Mouse (Mus musculus): ENCODE results near the gene Pabpn1l.
A peak's percentile ranks its signal among the peaks of the same experiment; 100 is the strongest.

Pabpn1l gene

GRCm38 (mm10) chr8:122617947-122618546, 4.5 kb downstream of the Pabpn1l start:
- peak; percentile 63 for DNase-seq (ENCODE audit: low spot score)

DNA sequence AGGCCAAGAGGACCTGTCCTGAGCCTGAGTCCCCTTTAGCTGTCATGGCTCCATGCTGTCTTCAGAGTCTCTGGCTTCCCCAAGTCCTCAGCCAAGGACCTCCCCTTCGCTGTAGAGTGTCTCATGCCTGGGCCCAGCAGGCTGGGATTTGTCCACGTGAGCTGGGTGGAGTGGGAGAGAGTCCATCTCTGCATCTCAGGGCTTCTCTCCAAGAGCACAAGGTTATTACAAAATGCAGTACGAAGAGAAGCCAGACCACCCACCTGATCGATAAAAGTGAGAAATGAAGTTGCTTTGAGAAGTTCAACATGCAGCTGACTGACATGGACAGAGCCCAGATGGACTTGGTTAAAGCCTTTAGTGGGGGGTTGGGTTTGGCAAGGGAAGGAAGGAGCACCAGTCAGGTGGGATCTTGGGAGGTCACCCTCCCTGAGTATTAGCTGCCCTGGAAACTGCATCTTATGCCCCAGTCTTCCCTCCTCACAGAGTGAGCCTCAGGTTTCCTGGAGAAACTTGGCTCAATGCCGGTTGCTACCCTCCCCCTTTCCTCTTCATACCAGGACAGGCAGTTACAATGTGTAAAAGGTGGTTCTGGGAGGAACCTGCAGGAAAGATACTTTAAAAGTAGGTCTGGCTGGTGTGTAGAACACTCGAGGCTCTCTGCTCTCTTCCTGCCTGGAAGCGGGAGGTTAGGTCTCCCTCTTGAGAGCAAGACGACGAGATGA, 6.2 kb downstream of the Pabpn1l start:
- DNase-seq (ENCODE audit: low spot score): no peak

DNA sequence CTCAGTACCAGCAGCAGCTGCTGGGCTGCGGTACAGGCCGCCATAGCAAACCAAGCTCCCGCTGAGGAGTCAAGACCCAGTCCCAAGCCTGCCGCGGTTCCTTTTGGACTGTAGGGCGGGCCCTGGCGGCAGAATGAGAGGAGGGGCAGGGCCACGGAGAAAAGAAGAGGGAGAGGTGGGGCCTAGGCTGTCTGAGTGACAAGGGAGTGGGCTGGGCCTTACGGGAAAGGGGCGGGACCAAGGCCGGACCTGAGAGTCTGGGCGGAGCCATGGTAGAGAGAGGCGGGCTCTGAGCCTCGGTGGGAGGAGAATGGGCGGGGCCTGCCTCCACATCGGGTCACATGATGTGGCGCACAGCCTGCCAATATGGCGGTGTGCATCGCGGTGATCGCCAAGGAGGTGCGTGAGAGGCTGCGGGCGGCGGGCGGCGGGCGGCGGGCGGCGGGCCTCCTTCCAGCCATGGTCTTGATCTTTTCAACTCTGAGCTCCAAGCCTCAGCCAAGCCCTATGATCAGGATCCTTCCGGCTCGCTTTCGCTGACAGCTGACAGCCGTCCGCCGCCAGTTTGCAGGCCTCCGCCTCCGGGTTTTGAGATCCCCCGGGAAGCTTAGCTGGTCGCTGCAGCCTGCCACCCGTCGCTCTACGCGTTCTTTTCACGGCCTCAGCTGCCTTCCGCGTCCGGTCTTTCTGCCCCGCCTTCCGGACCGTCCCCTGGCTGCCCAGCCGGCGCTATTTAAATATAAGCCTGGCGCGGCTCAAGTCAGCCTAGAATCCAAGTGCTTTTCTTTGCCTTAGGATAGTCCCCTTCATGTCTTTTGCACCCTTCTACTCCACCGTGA, 11.0 kb downstream of the Pabpn1l start, which contains the start of the genes Galns and Trappc2l:
Gene Galns (minus strand): TSS at position 169 of the 839 bp plus-strand sequence.
Gene Trappc2l (plus strand): TSS at position 346 of the 839 bp plus-strand sequence.
- DNase-seq (ENCODE audit: low spot score): peak; percentile 98

DNA sequence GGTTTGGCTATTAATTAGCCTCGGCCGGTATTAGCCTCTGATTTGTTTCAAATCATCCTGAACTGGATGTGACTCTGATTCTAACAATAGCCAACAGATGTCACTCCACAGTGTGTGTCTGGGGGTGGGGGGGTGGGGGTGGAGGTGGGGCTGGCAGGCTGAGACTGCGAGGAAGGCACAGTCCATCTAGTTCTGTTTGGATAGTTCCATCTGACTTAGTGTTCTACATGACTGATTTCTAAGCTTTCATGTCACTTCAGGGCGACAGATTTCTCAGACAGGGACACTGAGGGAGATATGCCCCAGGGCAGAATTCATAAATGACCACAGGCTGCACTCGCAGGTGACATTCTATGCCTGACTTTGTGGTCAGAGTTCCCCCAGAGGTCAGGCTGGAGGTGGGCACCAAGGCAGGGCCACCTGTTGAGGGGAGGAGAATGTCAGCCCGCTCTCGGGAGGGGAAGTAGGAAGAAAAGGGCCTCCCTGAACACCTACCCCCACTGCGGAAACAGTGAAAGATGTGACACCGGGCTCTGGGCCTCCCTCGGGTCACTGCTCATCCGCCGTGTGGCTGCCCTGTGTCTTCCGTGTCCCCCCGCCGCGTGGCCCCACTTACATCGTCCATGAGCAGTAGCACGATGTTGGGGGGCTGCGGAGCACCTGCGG, 11.8 kb downstream of the Pabpn1l start:
- DNase-seq (ENCODE audit: low spot score): no peak

GRCm38 (mm10) chr8:122610209-122610608, 12.3 kb downstream of the Pabpn1l start:
- no peak for DNase-seq (ENCODE audit: low spot score)

DNA sequence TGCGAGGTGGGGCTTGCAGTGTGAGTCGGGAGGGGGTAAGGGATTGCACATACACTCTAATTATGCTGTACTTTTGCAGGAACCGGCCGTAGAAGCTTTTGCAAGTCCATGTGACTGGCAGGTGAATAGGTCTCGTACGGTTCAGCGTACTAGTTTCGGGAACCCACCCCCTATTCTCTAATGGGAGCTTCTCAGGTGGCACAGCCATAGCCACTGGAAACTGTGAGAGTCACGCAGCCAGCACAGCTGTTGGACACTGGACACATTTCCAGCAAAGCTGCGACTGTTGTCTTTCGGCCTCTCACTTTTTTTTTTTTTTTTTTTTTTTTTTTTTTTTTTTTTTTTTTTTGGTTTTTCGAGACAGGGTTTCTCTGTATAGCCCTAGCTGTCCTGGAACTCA, 15.7 kb downstream of the Pabpn1l start:
- DNase-seq (ENCODE audit: low spot score): no peak

DNA sequence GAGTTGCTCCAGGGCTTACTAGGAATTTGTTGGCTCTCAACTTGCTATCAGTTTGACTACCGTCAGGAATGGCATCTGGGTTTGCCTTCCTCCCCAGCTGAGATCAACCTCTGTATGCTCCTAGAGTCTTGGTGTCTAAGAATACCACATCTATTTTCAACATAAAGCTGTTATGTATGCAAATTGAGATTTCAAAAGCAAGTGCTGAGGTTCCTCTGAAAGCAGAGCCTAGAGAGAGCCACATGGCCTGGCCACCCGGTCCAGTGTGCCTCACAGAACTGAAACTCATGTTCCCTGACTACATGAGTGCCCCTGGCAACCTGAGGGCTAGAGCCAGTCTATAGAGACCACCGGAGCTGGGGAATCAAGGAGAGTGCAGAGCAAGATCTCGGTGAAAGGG, 17.2 kb downstream of the Pabpn1l start:
- no peak for DNase-seq (ENCODE audit: low spot score)

GRCm38 (mm10) chr8:122604640-122605039, 17.9 kb downstream of the Pabpn1l start:
- no peak for DNase-seq (ENCODE audit: low spot score)

DNA sequence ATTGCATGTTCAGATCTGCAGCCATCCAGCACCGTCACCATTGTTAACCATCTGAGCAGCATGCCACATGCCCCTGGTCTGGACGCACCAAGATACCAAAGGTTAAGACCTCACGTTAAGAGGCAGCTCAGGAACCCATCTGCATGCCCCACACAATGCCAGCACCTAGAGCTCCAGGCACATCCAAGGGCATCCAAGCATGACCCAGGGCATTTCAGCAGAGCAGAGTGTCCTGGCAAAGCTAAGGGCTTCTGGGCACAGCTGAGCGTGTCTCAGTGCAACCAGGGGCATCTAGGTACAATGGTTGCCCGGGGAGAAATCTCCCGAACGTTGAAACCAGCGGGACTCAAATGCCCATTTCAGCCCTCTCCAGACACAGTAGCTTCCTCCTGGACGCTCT, 21.9 kb downstream of the Pabpn1l start:
- no peak for DNase-seq (ENCODE audit: low spot score)

GRCm38 (mm10) chr8:122596031-122596430, 26.5 kb downstream of the Pabpn1l start:
- DNase-seq (ENCODE audit: low spot score): no peak

DNA sequence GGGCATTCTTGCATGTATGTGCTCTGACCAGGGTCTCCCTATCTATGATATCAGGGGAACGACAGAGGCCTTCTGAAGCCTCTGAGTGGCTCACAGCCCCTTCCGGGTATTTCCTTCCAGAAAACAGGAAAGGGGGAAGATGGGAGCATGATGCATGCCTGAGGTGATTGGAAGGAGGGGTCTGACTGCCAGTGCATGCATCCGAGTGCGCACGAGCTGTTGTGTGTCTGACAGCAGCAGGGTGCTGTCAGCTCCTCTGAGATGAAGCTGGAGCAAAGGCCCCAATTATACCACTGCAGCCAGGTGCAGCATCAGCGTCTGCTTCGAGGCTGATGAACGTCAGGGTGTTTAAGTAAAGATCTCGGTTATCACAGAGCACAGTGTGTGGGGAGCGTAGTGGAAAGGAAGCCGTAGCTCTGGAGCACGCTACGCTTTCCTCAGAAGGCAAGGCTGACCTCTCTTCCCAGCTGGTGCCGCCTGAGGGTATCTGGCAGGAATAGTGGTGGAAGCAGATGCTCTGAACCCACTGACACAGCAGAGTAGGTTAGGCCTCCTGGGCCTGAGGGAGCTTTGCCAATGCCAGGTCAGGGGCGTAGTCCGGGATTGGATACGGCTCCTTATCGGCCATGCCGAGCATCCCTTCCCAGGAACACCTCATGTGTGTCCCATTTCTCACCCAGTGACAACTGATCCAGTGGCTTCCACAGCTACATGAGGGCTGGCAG, 28.6 kb downstream of the Pabpn1l start:
- no peak for DNase-seq (ENCODE audit: low spot score)

DNA sequence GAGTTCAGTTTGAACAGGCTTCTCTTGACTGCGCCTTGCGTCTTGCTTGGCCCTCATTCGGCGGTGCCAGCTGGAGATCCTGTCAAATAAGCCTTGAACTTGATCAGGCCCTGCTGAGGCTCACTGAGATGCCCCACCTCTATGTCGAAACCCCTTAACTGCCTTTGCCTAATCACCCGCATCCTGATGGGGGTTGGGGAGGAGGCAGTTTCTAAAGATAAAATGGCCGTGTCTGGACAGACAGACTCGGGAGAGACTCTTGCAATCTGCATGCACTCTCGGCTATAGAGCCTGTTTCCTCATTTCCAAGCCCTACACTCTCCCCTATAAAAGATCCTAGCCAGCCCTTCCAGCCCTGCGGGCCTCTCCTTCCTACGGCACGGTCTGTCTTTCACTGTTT, 29.3 kb downstream of the Pabpn1l start:
- DNase-seq (ENCODE audit: low spot score): no peak

DNA sequence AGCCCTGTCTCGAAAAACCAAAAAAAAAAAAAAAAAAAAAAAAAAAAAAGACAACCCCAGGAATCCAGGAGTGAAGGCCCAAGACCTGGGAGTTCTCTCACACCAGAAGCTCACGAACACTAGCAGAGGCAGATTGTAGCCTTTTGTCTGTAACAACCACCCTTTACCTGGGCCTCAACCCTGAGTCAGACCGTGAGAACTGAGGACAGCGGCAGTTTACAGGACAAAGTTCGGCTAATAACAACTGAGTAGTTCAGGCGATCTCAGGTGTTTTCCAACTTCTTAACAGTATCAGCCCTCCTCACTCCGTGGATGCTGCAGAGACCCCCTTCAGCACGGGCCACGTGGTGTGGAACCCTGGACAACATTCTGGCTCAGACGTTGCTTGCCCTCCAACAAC, 35.8 kb downstream of the Pabpn1l start:
- no peak for DNase-seq (ENCODE audit: low spot score)

- no peak for DNase-seq (ENCODE audit: low spot score)
These were observed 36.4 kb downstream of the Pabpn1l start for GRCm38 (mm10) chr8:122586171-122586570.

- peak; percentile 84 for DNase-seq (ENCODE audit: low spot score)
These were observed 37.1 kb downstream of the Pabpn1l start for GRCm38 (mm10) chr8:122585411-122585891.

DNA sequence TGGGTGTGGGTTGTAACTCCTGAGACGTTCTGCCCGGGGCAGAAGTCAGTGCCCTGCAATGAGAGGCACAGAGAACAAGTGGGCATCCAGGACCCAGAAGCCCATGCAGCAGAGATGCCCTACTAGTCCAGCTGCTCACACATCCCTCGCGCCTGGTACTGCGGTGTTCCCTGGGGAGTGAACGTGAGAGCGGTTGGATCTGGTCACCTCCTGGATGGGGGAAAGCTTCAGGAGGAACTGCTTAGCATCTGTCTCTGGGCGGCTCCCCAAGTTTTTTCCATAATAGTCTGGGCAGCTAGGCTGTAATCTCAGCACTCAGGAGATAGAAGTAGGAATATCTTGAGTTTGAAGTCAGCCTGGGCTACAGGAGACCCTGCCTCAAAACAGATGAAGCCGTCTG, 37.6 kb downstream of the Pabpn1l start:
- DNase-seq (ENCODE audit: low spot score): no peak

- no peak for DNase-seq (ENCODE audit: low spot score)
These were observed 41.6 kb downstream of the Pabpn1l start for GRCm38 (mm10) chr8:122580926-122581325.

DNA sequence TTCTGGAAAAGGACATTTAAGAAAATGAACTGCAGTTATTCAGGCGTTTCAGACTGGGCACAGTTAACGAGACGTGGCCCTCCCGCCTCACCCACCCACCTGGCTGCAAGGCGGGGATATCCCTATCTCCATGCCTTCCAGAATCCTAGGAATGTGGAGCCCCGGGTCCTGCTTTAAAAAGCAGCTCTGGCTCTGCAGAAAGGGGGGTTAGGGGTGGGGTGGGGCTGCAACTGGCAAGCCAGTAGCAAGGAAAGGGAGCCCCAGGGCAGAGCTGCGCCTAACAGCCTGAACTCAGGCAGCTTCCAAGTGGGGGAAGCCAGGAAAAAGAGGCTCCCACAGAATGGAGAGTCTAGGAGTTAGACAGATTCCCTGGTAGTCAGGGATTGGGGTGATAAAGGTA, 43.3 kb downstream of the Pabpn1l start:
- peak; percentile 56 for DNase-seq (ENCODE audit: low spot score)

DNA sequence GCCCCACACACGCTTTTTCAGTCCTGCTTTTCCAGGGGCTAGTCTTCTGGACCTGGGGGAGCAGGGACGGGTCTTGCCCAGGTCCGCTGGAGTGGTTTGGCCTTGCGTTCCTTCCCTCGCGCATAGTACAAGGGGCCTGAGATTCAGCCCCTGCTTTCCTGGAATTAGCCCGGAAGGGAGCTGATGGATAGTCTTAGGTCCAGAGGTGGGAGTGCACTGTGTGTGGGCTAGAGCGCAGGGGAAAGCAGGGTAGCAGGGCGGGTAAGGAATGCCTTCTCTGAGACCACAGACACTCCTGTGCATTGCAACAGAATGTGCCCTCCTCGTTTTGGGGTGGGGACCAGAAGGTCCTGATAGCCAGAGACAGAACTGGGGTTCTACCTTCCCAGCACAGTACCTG, 45.4 kb downstream of the Pabpn1l start:
- no peak for DNase-seq (ENCODE audit: low spot score)

DNA sequence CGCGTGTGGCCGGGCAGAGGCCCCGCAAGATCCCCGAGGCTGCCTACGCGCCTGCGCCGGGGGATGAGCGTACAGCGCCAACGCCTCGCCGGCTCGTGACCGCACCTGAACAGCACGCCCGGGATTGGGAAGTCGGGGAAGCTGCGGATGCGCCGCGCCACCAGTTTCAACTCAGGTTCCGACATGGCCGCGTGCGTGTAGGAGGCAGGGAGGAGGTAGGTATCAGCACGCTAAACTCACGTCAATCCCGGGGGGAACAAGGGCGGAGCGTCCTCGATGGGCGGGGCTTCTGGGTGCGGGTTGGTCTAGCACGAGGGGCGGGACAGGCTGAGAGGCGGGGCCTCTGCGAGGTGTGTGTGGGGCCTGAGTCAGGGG, 45.9 kb downstream of the Pabpn1l start, which contains the start of gene Aprt:
Gene Aprt (minus strand): TSS at position 262 of the 375 bp plus-strand sequence.
- DNase-seq (ENCODE audit: low spot score): peak; percentile 99
